Comparison of ENCODE assay signal across 7 mouse cellular contexts in genomic region chr10:34207503-34207850, GRCm38 (mm10). TPM values are rescaled to one million over a fixed set of nuclear protein-coding genes. Genes with fewer than 3 reads are reported as not detected.
DNase-seq lines count a peak whose midpoint lies in the region; ATAC-seq and TF ChIP-seq lines count a peak whose summit lies in the region.

Gene Dse (minus strand): TSS chr10:34207715.

- no peaks in the 10 kb centered on the region for H3K9me3 ChIP-seq in kidney, postnatal 0 days (replicated peaks; ENCODE audit: low read length)

- H3K9ac ChIP-seq in kidney, postnatal 0 days (ENCODE audit: low read depth, low read length) = peak within 1 kb of the TSS; percentile 69

- peak within 1 kb of the TSS; percentile 85 for H3K4me3 ChIP-seq in embryonic fibroblast, embryonic 13.5 days (ENCODE audit: insufficient read depth, low read length)
- peak within 1 kb of the TSS; percentile 62 for H3K4me3 ChIP-seq in kidney, postnatal 0 days (replicated peaks; ENCODE audit: low read depth, low read length)

- intact Hi-C loops in left cerebral cortex, postnatal 4 days (cut with DNase I) = no loop called here

- H3K27ac ChIP-seq in embryonic fibroblast, embryonic 13.5 days (ENCODE audit: insufficient read depth, low read length) = peak within 1 kb of the TSS; percentile 97
- H3K27ac ChIP-seq in kidney, postnatal 0 days = peak within 1 kb of the TSS; percentile 88

- H3K4me1 ChIP-seq in embryonic fibroblast, embryonic 13.5 days (ENCODE audit: control insufficient read depth, insufficient read depth, low read length) = 0 out of 2 replicates have a peak, but pooled peaks cover 3% of the 10 kb centered on the region
- no peaks in the 10 kb centered on the region for H3K4me1 ChIP-seq in kidney, postnatal 0 days (replicated peaks; ENCODE audit: insufficient read depth, low read length)

- 1% methylated on average over 14 of the region's 14 CpGs for WGBS in kidney, postnatal 0 days

- peak within 1 kb of the TSS; percentile 82 for H3K4me2 ChIP-seq in kidney, postnatal 0 days (ENCODE audit: low read length)

- no peak for ATAC-seq in kidney, postnatal 0 days (replicated peaks; ENCODE audit: low FRiP score, low read depth)
- no peak for ATAC-seq in monocyte, adult 5-6 weeks (replicated peaks; ENCODE audit: insufficient number of reproducible peaks, low FRiP score, low TSS enrichment, poor library complexity, severe bottlenecking)
- ATAC-seq in erythroid progenitor cell, adult 5-6 weeks (replicated peaks; ENCODE audit: low FRiP score, poor library complexity, severe bottlenecking) = no peak

- TF ChIP-seq POLR2A in embryonic fibroblast, embryonic 13.5 days (IDR thresholded peaks at IDR 0.05; ENCODE audit: low read depth, low read length) = peak; percentile 37; the same call in 1 of the 2 replicates

- no peak for TF ChIP-seq CTCF in embryonic fibroblast, embryonic 13.5 days (IDR thresholded peaks at IDR 0.05; ENCODE audit: borderline replicate concordance, insufficient read depth, low read length)
- TF ChIP-seq CTCF in kidney, postnatal 0 days (IDR thresholded peaks at IDR 0.05; ENCODE audit: low read depth) = no peak

- no peaks in the 10 kb centered on the region for H3K27me3 ChIP-seq in kidney, postnatal 0 days (ENCODE audit: insufficient read depth, low read length)

- H3K36me3 ChIP-seq in kidney, postnatal 0 days (ENCODE audit: insufficient read depth, low read length) = no peaks in the 10 kb centered on the region

- DNase-seq in left cerebral cortex, postnatal 4 days = no peak
- no peak for DNase-seq in left cerebral cortex, adult 8-10 months (ENCODE audit: low spot score in 2 of 2)
- no peak for DNase-seq in adrenal gland, postnatal 14 days
- peak; percentile 91 for DNase-seq in kidney, postnatal 0 days (ENCODE audit: low spot score)

RNA-seq across cellular contexts. Expression of gene Dse, which starts in this region (rescaled TPM):
- 10 to 100 TPM; 14.8 to 14.9 TPM for total RNA-seq in left cerebral cortex, postnatal 4 days (2021)
- 10 to 100 TPM in 1 of 4 experiments, 1 to 10 TPM in 3; 5.6 to 10.4 (median 7.9) TPM for total RNA-seq in left cerebral cortex, adult 8-10 months (2022)
- 10.9 and 12.2 TPM in 2 replicates for total RNA-seq in adrenal gland, postnatal 14 days (2021)
- 77.3 and 81.1 TPM in 2 replicates for polyA plus RNA-seq in embryonic fibroblast, embryonic 13.5 days (2011; ENCODE audit: insufficient read length, low read depth, missing spikeins)
- polyA plus RNA-seq in kidney, postnatal 0 days (2015; fragmentation: Nextera tagmentation; extraction: Ambion mirVana) = 17.4 and 19.1 TPM in 2 replicates
- 52.8 to 55.4 TPM (median 53.9 TPM) in 3 replicates for total RNA-seq in monocyte, adult 5-6 weeks (2017)
- total RNA-seq in erythroid progenitor cell, adult 5-6 weeks (2015; ENCODE audit: low replicate concordance) = 0.84 and 6.5 TPM in 2 replicates
- 2.6 and 3.3 TPM in 2 replicates for total RNA-seq in erythroid progenitor cell, adult 5-6 weeks (2017; ENCODE audit: low replicate concordance)
